Mouse (Mus musculus) embryo, embryonic 10 days (tissue): ENCODE measurements around the gene Defb19.

Source experiments
- DNase-seq: peaks from one replicate; pipeline ENCODE4 v3.0.0-alpha.2; 2015; ENCODE audit warnings: low spot score

Gene Defb19

GRCm38 (mm10) chr2:152586926-152587560 is 6.9 kb upstream of the Defb19 start:
- peak; percentile 28 for DNase-seq

GRCm38 (mm10) chr2:152580612-152581011 is 500 bp upstream of the Defb19 start:
- DNase-seq, result no peak

DNA sequence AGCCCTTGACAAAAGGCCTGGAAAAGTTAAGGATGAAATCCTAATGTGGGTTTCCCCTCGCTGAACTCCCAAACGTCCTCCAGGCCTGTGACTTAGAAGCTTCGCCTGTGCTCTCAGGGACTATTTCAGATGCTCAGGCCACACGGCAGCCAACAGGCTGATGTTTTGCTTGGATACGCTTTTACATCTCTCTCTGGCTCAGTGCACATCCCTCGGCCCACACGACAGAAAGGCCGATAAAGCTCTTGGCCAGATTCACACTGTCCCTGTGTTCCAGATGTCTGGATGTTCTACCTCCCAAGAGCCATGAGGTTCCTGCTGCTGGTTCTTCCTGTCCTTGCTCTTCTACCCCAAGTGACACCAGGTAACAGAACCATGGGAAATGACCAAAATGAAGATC is 6.6 kb downstream of the Defb19 start:
- no peak for DNase-seq

DNA sequence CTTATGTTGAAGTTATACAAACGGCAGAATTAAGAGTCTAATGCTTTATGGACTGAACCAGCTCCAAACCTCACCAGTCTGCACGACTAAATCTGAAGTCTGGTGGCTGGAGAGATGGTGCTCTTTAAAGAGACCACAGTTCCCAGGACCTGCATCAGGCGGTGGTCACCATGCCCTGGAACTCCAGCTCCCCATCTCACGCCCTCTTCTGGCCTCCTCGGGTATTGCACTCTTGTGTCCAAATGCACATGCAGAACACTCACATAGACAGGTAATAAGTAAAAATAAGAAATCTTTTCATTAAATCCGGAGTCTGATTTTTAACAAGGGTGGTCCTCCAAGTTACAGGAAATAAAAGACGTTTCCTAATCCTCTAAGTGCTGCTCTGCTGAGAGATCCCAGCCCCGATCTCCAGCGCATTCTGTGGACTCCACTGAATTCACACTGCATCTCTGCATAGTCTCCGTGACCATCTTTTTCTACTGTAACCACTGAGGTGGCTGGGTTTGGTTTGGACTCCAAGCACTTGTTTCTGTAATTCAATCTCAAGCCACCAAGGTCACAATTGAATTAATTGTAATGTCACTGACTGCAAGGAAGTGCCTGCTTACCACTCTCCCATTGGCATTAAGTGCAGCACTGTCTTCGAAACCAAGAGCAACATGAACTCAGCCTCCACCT is 7.9 kb downstream of the Defb19 start, which contains the start of gene Defb21:
Defb21 (plus strand) TSS at position 631 of the 681 bp plus-strand sequence.
- no peak for DNase-seq

GRCm38 (mm10) chr2:152570313-152570712 is 9.8 kb downstream of the Defb19 start:
- no peak for DNase-seq

DNA sequence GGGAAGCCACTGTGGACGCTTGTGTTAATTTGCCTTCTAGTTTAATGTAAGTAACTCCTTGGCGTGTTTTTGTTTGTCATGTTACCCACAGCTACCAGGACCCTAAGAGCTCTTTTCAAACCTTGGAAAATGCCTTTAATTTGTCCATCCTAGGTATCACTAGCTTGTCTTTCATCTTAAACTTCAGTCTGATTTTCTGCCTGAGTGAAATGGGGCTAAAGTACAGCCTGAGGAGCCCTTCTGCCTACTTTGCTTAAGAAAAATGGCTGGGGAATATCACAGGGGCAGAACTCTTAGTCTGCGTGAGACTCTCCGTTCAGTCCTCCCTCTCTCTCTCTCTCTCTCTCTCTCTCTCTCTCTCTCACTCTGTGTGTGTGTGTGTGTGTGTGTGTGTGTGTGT is 10.2 kb downstream of the Defb19 start:
- no peak for DNase-seq

DNA sequence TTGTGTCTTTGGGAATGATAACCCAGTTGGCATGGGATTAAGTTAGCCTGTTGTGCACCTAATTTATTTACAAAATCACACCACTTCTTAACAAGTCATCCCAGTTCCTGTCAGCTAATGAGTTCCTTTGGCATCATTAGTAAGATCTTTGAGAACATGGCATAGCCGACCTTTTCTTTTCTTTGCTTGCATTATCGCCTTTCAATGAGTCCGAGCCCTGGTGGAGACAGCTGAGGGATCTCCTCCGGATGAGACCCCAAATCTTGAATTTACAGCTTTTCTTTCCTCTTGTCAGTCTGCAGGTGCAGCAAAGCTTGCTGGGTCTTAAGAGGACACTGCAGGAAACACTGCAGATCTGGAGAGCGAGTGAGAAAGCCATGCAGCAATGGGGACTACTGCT is 11.1 kb downstream of the Defb19 start, which contains the start of gene Gm17416:
Gm17416 (plus strand) TSS at position 301 of the 400 bp plus-strand sequence.
- DNase-seq, result no peak

DNA sequence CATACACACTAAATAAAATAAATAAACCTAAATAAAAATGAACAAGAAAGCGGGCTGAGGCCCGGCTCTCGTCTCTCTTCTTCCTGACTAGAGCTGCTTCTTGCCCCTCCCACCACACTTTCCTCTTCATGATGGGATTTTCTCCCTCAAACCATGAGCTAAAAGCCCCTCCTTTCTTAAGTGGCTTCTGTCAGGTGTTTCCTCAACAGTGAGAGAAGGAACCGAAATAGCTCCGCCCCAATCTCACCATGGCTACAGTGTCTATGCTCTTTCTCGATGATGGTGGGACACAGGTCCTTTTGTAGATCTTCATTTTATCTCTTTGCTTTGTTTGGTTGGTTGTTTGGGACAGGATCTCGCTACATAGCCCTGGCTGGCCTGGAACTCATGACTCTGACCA is 23.5 kb downstream of the Defb19 start:
- no peak for DNase-seq

- peak; percentile 86 for DNase-seq
Measured at GRCm38 (mm10) chr2:152553774-152554423, 26.2 kb downstream of the Defb19 start.

DNA sequence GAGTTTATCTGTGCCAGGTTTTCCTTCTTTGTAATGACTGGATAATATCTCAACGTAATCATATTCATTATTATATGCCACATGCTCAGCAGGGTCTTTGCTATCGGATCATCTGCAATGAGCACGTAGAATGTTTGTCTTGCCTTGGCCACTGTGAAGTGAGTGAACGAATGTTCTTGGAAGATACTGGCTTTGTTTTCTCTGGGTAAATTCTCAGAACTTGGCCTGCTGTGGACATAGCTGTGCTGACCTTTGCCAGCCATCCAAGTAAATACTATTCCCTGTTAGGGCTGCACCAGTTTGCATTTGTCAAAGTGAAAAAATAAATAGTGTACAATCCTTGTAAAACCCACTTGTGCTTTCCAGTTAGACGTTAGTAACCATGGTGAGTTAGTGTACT is 32.0 kb downstream of the Defb19 start:
- DNase-seq, result no peak

DNA sequence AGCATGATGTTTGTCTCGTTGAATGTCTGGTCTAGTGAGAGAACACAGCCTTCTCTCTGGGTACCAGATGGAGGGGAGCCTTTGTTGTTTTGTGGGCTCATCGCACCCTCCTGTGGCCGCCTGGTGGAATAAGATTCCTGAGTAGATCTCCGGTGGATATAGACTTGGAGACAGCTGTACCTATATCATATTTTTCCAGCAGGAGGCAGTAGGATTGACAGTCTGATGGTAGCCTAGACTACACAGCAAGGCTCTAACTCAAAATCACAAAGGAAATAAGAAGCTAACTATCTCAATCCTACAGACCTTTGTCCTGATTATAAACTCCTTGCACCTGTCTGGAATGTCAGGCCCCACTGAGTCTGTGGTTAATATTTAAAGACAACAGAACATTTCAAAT is 35.4 kb downstream of the Defb19 start:
- DNase-seq, result peak; percentile 62

GRCm38 (mm10) chr2:152543478-152543877 is 36.6 kb downstream of the Defb19 start:
- no peak for DNase-seq

- no peak for DNase-seq
Measured at GRCm38 (mm10) chr2:152542897-152543296, 37.2 kb downstream of the Defb19 start.

- no peak for DNase-seq
Measured at GRCm38 (mm10) chr2:152541979-152542378, 38.1 kb downstream of the Defb19 start.

- DNase-seq, result no peak
Measured at GRCm38 (mm10) chr2:152539944-152540710, 40.0 kb downstream of the Defb19 start, which contains the start of gene Defb29. Defb29 (minus strand) TSS chr2:152540098.
